Mouse (Mus musculus) lung, adult 2 months (tissue): ENCODE results near the gene Mrps35.

Experiments used
- CTCF ChIP-seq: fragments of 200-500 bp; IDR thresholded peaks from 2 replicates; pipeline ENCODE4 v1.5.1; 2011; ENCODE audit warnings: mild to moderate bottlenecking, low read length, control low read depth; ENCODE audit not compliant: insufficient read depth
- POLR2A ChIP-seq: fragments of 200-500 bp; IDR thresholded peaks from 2 replicates; pipeline ENCODE4 v1.6.1; 2011; ENCODE audit warnings: low read depth, mild to moderate bottlenecking, control low read depth, low read length, borderline replicate concordance; ENCODE audit errors: extremely low read depth

- TF ChIP-seq POLR2A (no peak), CTCF (no peak)
These were observed 24.7 kb upstream of the Mrps35 start for GRCm38 (mm10) chr6:147017906-147018305.
